Mouse (Mus musculus) forebrain, embryonic 16.5 days (tissue): ENCODE results near the gene Hvcn1. TPM values are rescaled to one million over a fixed set of nuclear protein-coding genes. Genes with fewer than 3 reads are reported as not detected.

Experiments used
- ATAC-seq: fragments of 200-750 bp; cut with Nextera tagmentation; 2 replicates; pipeline ENCODE4 v1.8.0; 2017; ENCODE audit warnings: mild to moderate bottlenecking, moderate library complexity
- H3K27ac ChIP-seq: fragments of 300-500 bp; sonication (generic); 2 replicates; pipeline ENCODE4 v1.5.1; 2014; ENCODE audit warnings: low read length, control low read depth
- H3K27me3 ChIP-seq: fragments of 300-500 bp; sonication (generic); replicated peaks from 2 replicates; pipeline ENCODE4 v1.6.1; 2014; ENCODE audit warnings: low read length; ENCODE audit not compliant: control insufficient read depth, insufficient read depth
- H3K36me3 ChIP-seq: fragments of 300-500 bp; sonication (generic); 2 replicates; pipeline ENCODE4 v1.6.1; 2014; ENCODE audit not compliant: control insufficient read depth, insufficient read depth
- H3K4me1 ChIP-seq: fragments of 300-500 bp; sonication (generic); replicated peaks from 2 replicates; pipeline ENCODE4 v1.6.1; 2014; ENCODE audit warnings: low read length; ENCODE audit not compliant: control insufficient read depth, insufficient read depth
- H3K4me2 ChIP-seq: fragments of 300-500 bp; sonication (generic); 2 replicates; pipeline ENCODE4 v1.6.1; 2014; ENCODE audit warnings: mild to moderate bottlenecking, low read length, control low read depth
- H3K4me3 ChIP-seq: fragments of 300-500 bp; sonication (generic); replicated peaks from 2 replicates; pipeline ENCODE4 v1.5.1; 2014; ENCODE audit warnings: mild to moderate bottlenecking, low read length, control low read depth
- H3K9ac ChIP-seq: fragments of 300-500 bp; sonication (generic); replicated peaks from 2 replicates; pipeline ENCODE4 v1.6.1; 2014; ENCODE audit warnings: low read depth, low read length, control low read depth
- H3K9me3 ChIP-seq: fragments of 300-500 bp; sonication (generic); 2 replicates; pipeline ENCODE4 v1.6.1; 2016; ENCODE audit warnings: low read length; ENCODE audit not compliant: control insufficient read depth
- WGBS: fragments of 180-500 bp; shearing (Covaris S2); extraction: QIAGEN DNeasy Blood & Tissue Kit; methylation state at CpG from one replicate; pipeline ENCODE4 v1.1.7; 2014; 5-methylcytosine and 5-hydroxymethylcytosine counted together
- polyA plus RNA-seq: library from polyadenylated mRNA; unstranded; fragments of >200 nt; fragmentation: Nextera tagmentation; extraction: Ambion mirVana; gene quantifications from 2 replicates; pipeline ENCODE4 v1.2.1, GENCODE M21; 2015

Hvcn1 gene
- polyA plus RNA-seq, 1 experiment from 2014 or later, result 1.2 TPM

GRCm38 (mm10) chr5:122239618-122240017 is 33.0 kb downstream of the Hvcn1 start:
- Histone ChIP-seq H3K4me3 (no peak overlapping the region), H3K9ac (no peak overlapping the region), H3K4me1 (peaks cover 31% of the 10 kb centered on the region), H3K36me3 (no peaks in the 10 kb centered on the region), H3K4me2 (no peak overlapping the region), H3K27me3 (no peaks in the 10 kb centered on the region), H3K9me3 (no peaks in the 10 kb centered on the region), H3K27ac (no peak overlapping the region)
- ATAC-seq, result no peak
- WGBS, result 89% methylated on average over 7 of the region's 7 CpGs

- H3K9me3 ChIP-seq, result no peaks in the 10 kb centered on the region
- H3K9ac ChIP-seq, result no peak overlapping the region
- ATAC-seq, result no peak
- H3K27me3 ChIP-seq, result no peaks in the 10 kb centered on the region
- 79% methylated on average over 11 of the region's 11 CpGs for WGBS
- peaks cover 29% of the 10 kb centered on the region for H3K4me1 ChIP-seq
- H3K27ac ChIP-seq, result no peak overlapping the region
- no peak overlapping the region for H3K4me3 ChIP-seq
- no peaks in the 10 kb centered on the region for H3K36me3 ChIP-seq
- no peak overlapping the region for H3K4me2 ChIP-seq
Observed at GRCm38 (mm10) chr5:122240521-122240920, 33.9 kb downstream of the Hvcn1 start.

DNA sequence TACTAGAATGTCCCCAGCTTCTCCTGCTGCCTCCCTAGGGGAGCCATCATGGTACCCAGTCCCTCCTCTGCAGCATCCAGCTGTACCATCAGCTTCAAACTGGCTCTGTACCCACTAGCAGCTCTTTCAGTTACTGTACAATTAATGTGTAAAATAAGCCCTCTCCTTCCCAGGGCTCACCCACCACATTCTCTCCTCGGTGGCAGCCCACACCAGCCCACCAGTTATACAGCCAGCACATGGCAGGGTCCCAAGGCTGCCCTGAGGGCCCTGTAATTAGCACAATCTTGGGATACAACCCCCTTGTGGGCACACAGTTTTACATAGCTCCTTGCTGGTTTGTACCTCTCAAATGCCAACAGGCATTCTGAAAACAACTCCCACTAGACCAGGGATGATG is 34.4 kb downstream of the Hvcn1 start:
- Histone ChIP-seq H3K27ac (no peak overlapping the region), H3K9ac (no peak overlapping the region), H3K4me1 (peaks cover 27% of the 10 kb centered on the region), H3K4me3 (no peak overlapping the region), H3K27me3 (no peaks in the 10 kb centered on the region), H3K36me3 (no peaks in the 10 kb centered on the region), H3K4me2 (no peak overlapping the region), H3K9me3 (no peaks in the 10 kb centered on the region)
- 45% methylated on average over 1 of the region's 1 CpGs for WGBS
- no peak for ATAC-seq

GRCm38 (mm10) chr5:122242521-122243123 is 36.0 kb downstream of the Hvcn1 start:
- H3K4me1 ChIP-seq, result peaks cover 26% of the 10 kb centered on the region
- 88% methylated on average over 6 of the region's 6 CpGs for WGBS
- no peak for ATAC-seq
- H3K9me3 ChIP-seq, result no peaks in the 10 kb centered on the region
- H3K4me2 ChIP-seq, result no peak overlapping the region
- no peaks in the 10 kb centered on the region for H3K36me3 ChIP-seq
- no peaks in the 10 kb centered on the region for H3K27me3 ChIP-seq
- no peak overlapping the region for H3K27ac ChIP-seq
- no peak overlapping the region for H3K4me3 ChIP-seq
- no peak overlapping the region for H3K9ac ChIP-seq

DNA sequence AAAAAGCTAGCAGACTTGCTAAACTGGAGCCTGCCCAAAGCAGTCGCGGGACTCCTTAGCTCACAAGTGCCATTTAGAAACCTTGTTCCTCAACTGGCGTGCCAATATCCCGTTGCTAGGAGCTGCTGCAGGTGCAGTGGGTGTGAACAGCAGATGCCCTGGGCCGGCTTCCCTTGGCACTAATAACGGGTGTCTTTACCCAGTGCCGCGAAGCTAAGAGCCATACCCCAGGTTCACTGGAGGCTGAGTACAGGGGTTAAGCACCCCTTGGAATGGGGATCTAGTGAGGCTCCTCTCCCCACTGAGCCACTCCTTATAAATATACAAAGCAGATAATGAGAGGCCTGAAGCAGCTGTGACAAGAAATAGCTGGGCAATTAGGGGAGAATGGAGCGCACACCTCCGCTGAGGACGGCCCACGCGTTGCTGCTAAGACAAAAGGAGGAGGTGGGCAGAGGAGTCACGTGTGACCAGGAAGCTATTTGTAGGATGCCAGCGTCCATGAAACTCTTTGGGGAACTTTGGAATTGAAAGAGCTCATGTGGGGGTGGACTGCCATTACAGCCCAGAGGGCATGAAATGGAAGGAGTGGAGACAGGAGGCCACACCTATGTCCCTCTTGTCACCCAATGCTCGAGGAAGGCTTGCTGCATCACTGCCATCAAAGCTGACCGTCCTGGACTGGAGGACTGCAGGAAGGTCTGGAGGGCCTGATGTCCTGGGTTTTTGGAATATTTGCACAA is 37.3 kb downstream of the Hvcn1 start:
- WGBS, result 36% methylated on average over 17 of the region's 17 CpGs
- ATAC-seq, result peak; percentile 50; the same call in 1 of the 2 replicates
- Histone ChIP-seq H3K4me2 (no peak overlapping the region), H3K4me3 (no peak overlapping the region), H3K9ac (no peak overlapping the region), H3K4me1 (peaks cover 26% of the 10 kb centered on the region), H3K9me3 (no peaks in the 10 kb centered on the region), H3K27me3 (no peaks in the 10 kb centered on the region), H3K36me3 (peaks cover 3% of the 10 kb centered on the region; the same call in 1 of the 2 replicates), H3K27ac (0 out of 2 replicates have a peak overlapping the region, but pooled peaks have one; percentile 22)

DNA sequence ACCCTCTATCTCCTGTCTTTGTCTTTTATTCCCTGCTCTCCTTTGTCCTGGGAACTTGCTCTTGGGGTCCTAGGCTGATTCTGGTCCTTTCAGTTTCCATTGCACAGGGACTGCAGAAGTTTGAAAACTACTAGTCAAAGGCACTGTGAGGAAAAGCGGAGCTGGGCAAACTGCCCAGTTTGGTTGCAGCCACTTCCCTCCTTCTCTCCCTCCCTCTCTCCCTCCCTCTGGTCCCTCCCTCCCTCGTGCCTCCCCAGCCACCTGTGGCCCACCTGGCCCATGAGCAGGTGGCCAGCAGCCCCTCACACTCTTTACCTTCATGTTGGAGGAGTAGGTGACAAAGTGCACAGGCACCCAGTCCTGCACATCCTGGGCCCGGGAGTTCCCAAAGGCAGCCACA is 38.6 kb downstream of the Hvcn1 start:
- Histone ChIP-seq H3K9ac (no peak overlapping the region), H3K4me1 (peaks cover 26% of the 10 kb centered on the region), H3K4me3 (no peak overlapping the region), H3K9me3 (no peaks in the 10 kb centered on the region), H3K27me3 (no peaks in the 10 kb centered on the region), H3K27ac (0 out of 2 replicates have a peak overlapping the region, but pooled peaks have one; percentile 3), H3K4me2 (no peak overlapping the region), H3K36me3 (peaks cover 3% of the 10 kb centered on the region; the same call in 1 of the 2 replicates)
- WGBS, result 31% methylated on average over 3 of the region's 3 CpGs
- ATAC-seq, result no peak

- Histone ChIP-seq H3K9ac (no peak overlapping the region), H3K27ac (no peak overlapping the region), H3K4me2 (no peak overlapping the region), H3K36me3 (peaks cover 3% of the 10 kb centered on the region; the same call in 1 of the 2 replicates), H3K27me3 (no peaks in the 10 kb centered on the region), H3K9me3 (no peaks in the 10 kb centered on the region), H3K4me3 (no peak overlapping the region), H3K4me1 (peaks cover 23% of the 10 kb centered on the region)
- ATAC-seq, result no peak
- 73% methylated on average over 10 of the region's 10 CpGs for WGBS
Observed at GRCm38 (mm10) chr5:122246547-122247167, 40.1 kb downstream of the Hvcn1 start.

GRCm38 (mm10) chr5:122247529-122247928 is 40.9 kb downstream of the Hvcn1 start:
- no peak overlapping the region for H3K27ac ChIP-seq
- H3K4me2 ChIP-seq, result no peak overlapping the region
- no peaks in the 10 kb centered on the region for H3K27me3 ChIP-seq
- no peak overlapping the region for H3K4me3 ChIP-seq
- H3K36me3 ChIP-seq, result peaks cover 3% of the 10 kb centered on the region; the same call in 1 of the 2 replicates
- no peak overlapping the region for H3K9ac ChIP-seq
- peaks cover 30% of the 10 kb centered on the region for H3K4me1 ChIP-seq
- no peaks in the 10 kb centered on the region for H3K9me3 ChIP-seq
- WGBS, result 92% methylated on average over 11 of the region's 11 CpGs
- no peak for ATAC-seq

- Histone ChIP-seq H3K9ac (no peak overlapping the region), H3K4me3 (no peak overlapping the region), H3K36me3 (peaks cover 3% of the 10 kb centered on the region; the same call in 1 of the 2 replicates), H3K4me2 (no peak overlapping the region), H3K27ac (no peak overlapping the region), H3K4me1 (peaks cover 33% of the 10 kb centered on the region), H3K9me3 (no peaks in the 10 kb centered on the region), H3K27me3 (no peaks in the 10 kb centered on the region)
- WGBS, result 93% methylated on average over 7 of the region's 7 CpGs
- ATAC-seq, result no peak
Observed at GRCm38 (mm10) chr5:122247934-122248333, 41.3 kb downstream of the Hvcn1 start.
